Mouse (Mus musculus) ES-E14 (cell line): Measurements from ENCODE around the gene Gm42791. TPM values are rescaled to one million over a fixed set of nuclear protein-coding genes. Genes with fewer than 3 reads are reported as not detected.

Experiments used
- DNase-seq: peaks from one replicate; pipeline ENCODE4 v3.0.0-alpha.2; 2013; ENCODE audit warnings: low read depth, low spot score
- H3K27ac ChIP-seq: 2 replicates; pipeline ENCODE4 v1.5.1; 2012; ENCODE audit warnings: low read depth, mild to moderate bottlenecking, low read length, moderate library complexity, mixed read lengths; ENCODE audit not compliant: poor library complexity, insufficient read depth, severe bottlenecking
- H3K36me3 ChIP-seq: 2 replicates; pipeline ENCODE4 v1.6.1; 2012; ENCODE audit warnings: mild to moderate bottlenecking, low read length, moderate library complexity, mixed read lengths; ENCODE audit not compliant: control insufficient read depth, poor library complexity, insufficient read depth, severe bottlenecking
- H3K4me1 ChIP-seq, 2 experiments: fragments of 150-350 bp in 1 of 2; sonication (generic) in 1 of 2; 2 replicates each; pipeline ENCODE4 v1.6.1; 2012; ENCODE audit warnings: low read length in 2 of 2, mild to moderate bottlenecking in 1 of 2, mixed read lengths in 1 of 2; ENCODE audit not compliant: control insufficient read depth in 2 of 2, insufficient read depth in 2 of 2, poor library complexity in 1 of 2
- H3K4me3 ChIP-seq, 2 experiments: fragments of 150-350 bp in 1 of 2; sonication (generic) in 1 of 2; 2 replicates each; pipeline ENCODE4 v1.5.1; 2012; ENCODE audit warnings: low read length in 2 of 2, low read depth in 1 of 2, mild to moderate bottlenecking in 1 of 2, mixed read lengths in 1 of 2; ENCODE audit not compliant: insufficient read depth in 1 of 2, poor library complexity in 1 of 2, severe bottlenecking in 1 of 2
- H3K9ac ChIP-seq: 2 replicates; pipeline ENCODE4 v1.6.1; 2012; ENCODE audit warnings: low read depth, mild to moderate bottlenecking, low read length, mixed read lengths; ENCODE audit not compliant: poor library complexity, insufficient read depth, severe bottlenecking
- H3K9me3 ChIP-seq: fragments of 150-350 bp; sonication (generic); 2 replicates; pipeline ENCODE4 v1.6.1; 2012; ENCODE audit warnings: low read depth, mild to moderate bottlenecking, low read length; ENCODE audit not compliant: control insufficient read depth, insufficient read depth
- CHD2 ChIP-seq: IDR thresholded peaks from 2 replicates; pipeline ENCODE4 v1.6.1; 2014; ENCODE audit warnings: mild to moderate bottlenecking, low read depth, low read length, inconsistent platforms
- HCFC1 ChIP-seq: IDR thresholded peaks from 2 replicates; pipeline ENCODE4 v1.6.1; 2012; ENCODE audit warnings: low read length, inconsistent platforms, borderline replicate concordance; ENCODE audit not compliant: insufficient read depth
- MAFK ChIP-seq: IDR thresholded peaks from 2 replicates; pipeline ENCODE4 v1.6.1; 2014; ENCODE audit warnings: mild to moderate bottlenecking, low read depth, low read length, inconsistent platforms; ENCODE audit not compliant: insufficient read depth
- ZC3H11A ChIP-seq: IDR thresholded peaks from 2 replicates; pipeline ENCODE4 v1.6.1; 2012; ENCODE audit warnings: low read depth, mild to moderate bottlenecking, inconsistent platforms, low read length, borderline replicate concordance
- ZNF384 ChIP-seq: IDR thresholded peaks from 2 replicates; pipeline ENCODE4 v1.6.1; 2012; ENCODE audit warnings: low read depth, low read length, inconsistent platforms
- in situ Hi-C, 2 experiments: fragments of 600-800 bp; cut with MboI; formaldehyde crosslinking; loops; one replicate each; pipeline ENCODE4 v1.15.1; 2025; ENCODE audit warnings: low sequenced_read_pairs in 2 of 2, inconsistent platforms in 1 of 2; ENCODE audit not compliant: unreplicated experiment in 2 of 2
- total RNA-seq: library from RNA; depleted of rRNA; stranded (reverse); fragments of 300-350 nt; gene quantifications from 2 replicates; pipeline ENCODE4 v1.2.3, GENCODE M21; 2012

Gene Gm42791
- total RNA-seq, 1 experiment: not detected

- Histone ChIP-seq H3K9ac (no peak overlapping the region), H3K27ac (no peak overlapping the region), H3K36me3 (no peaks in the 10 kb centered on the region), H3K4me1 (peaks cover 0 to 4% of the 10 kb centered on the region in 2 experiments; a peak in 1 of 4 replicates), H3K9me3 (no peaks in the 10 kb centered on the region), H3K4me3 (no peak overlapping the region)
- TF ChIP-seq CHD2 (no peak), HCFC1 (no peak), ZNF384 (no peak), ZC3H11A (no peak), MAFK (no peak)
- no peak for DNase-seq
- in situ Hi-C loops: no loop called here
These were observed 26.8 kb downstream of the Gm42791 start for GRCm38 (mm10) chr5:148968179-148968578.

- peaks cover 2% of the 10 kb centered on the region; the same call in 1 of the 2 replicates for H3K36me3 ChIP-seq
- no peak overlapping the region for H3K4me3 ChIP-seq
- H3K27ac ChIP-seq: no peak overlapping the region
- in situ Hi-C loops: no loop called here
- DNase-seq: no peak
- TF ChIP-seq CHD2 (no peak), MAFK (no peak)
- no peaks in the 10 kb centered on the region for H3K9me3 ChIP-seq
- H3K4me1 ChIP-seq: peaks cover 0 to 4% of the 10 kb centered on the region in 2 experiments; a peak in 1 of 4 replicates
- H3K9ac ChIP-seq: no peak overlapping the region
These were observed 28.6 kb downstream of the Gm42791 start for GRCm38 (mm10) chr5:148966395-148966794.

- no peak for DNase-seq
- no peaks in the 10 kb centered on the region for H3K9me3 ChIP-seq
- no peak overlapping the region for H3K4me3 ChIP-seq
- in situ Hi-C loops: no loop called here
- peaks cover 2% of the 10 kb centered on the region; the same call in 1 of the 2 replicates for H3K36me3 ChIP-seq
- no peak for TF ChIP-seq CHD2
- TF ChIP-seq HCFC1: no peak
- TF ChIP-seq MAFK: no peak
- no peak for TF ChIP-seq ZC3H11A
- no peak for TF ChIP-seq ZNF384
- H3K9ac ChIP-seq: no peak overlapping the region
- H3K4me1 ChIP-seq: peaks cover 0 to 4% of the 10 kb centered on the region in 2 experiments; a peak in 1 of 4 replicates
- H3K27ac ChIP-seq: no peak overlapping the region
These were observed 29.1 kb downstream of the Gm42791 start for GRCm38 (mm10) chr5:148965691-148966333.

GRCm38 (mm10) chr5:148965089-148965591 is 29.8 kb downstream of the Gm42791 start:
- Histone ChIP-seq H3K4me3 (no peak overlapping the region), H3K9me3 (no peaks in the 10 kb centered on the region), H3K27ac (no peak overlapping the region), H3K4me1 (peaks cover 0 to 8% of the 10 kb centered on the region in 2 experiments; a peak in 1 of 4 replicates), H3K9ac (no peak overlapping the region), H3K36me3 (peaks cover 2% of the 10 kb centered on the region; the same call in 1 of the 2 replicates)
- TF ChIP-seq ZNF384 (no peak), CHD2 (no peak), ZC3H11A (no peak), MAFK (no peak), HCFC1 (no peak)
- no peak for DNase-seq
- in situ Hi-C loops: no loop called here

GRCm38 (mm10) chr5:148964251-148964650 is 30.7 kb downstream of the Gm42791 start:
- Histone ChIP-seq H3K36me3 (peaks cover 2% of the 10 kb centered on the region; the same call in 1 of the 2 replicates), H3K9ac (no peak overlapping the region), H3K4me3 (no peak overlapping the region), H3K9me3 (no peaks in the 10 kb centered on the region), H3K27ac (no peak overlapping the region), H3K4me1 (peaks cover 3 to 9% of the 10 kb centered on the region in 2 experiments; a peak in 2 of 4 replicates)
- DNase-seq: no peak
- in situ Hi-C loops: no loop called here
- TF ChIP-seq CHD2: no peak
- TF ChIP-seq HCFC1: no peak
- no peak for TF ChIP-seq ZC3H11A
- no peak for TF ChIP-seq ZNF384
- no peak for TF ChIP-seq MAFK
